Mouse (Mus musculus) cerebellum, adult 9-10 months (tissue): ENCODE data around the gene Rora.

Experiments used
- DNase-seq: peaks from one replicate; pipeline ENCODE4 v3.0.0; 2022

Rora gene

DNA sequence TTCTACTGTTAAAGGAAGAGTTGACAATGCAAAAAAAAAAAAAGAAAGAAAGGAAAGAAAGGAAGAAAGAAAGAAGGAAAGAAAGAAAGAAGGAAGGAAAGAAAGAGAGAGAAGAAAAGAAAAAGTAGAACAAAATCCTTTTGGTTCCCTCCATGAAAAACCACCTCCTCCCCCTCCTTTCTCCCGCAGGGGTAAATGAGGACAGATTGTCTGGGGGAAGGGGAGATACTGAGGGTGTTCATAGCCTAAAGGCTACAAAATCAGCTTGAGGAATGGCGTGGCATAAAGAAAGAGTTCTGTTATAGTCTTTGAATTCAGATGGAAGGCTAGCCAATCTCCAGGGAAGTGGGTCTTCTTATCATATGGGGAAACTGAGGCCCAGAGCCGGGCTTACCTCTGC is 107.3 kb downstream of the Rora start:
- no peak for DNase-seq

GRCm38 (mm10) chr9:68761672-68762071 is 108.1 kb downstream of the Rora start:
- DNase-seq = no peak

DNA sequence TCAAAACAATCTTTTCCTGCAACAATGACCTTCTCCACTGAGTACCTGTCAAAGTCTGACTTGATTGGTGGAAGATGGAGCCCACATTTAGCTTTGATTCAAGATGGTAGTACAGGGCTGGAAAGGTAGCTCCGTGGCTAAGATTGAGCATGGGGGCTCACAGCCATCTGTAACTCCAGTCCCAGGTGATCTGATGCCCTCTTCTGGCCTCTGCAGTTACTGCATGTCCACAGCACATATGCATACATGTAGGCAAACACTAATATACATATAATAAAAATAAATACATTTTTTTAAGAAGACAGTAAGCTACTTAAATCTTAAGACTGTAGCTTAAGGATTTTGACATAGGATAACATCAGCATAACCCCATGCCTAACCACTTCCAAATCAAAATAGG is 112.0 kb downstream of the Rora start:
- peak; percentile 29 for DNase-seq

- DNase-seq = no peak
Observed at GRCm38 (mm10) chr9:68769638-68770037, 116.1 kb downstream of the Rora start.

- DNase-seq = no peak
Observed at GRCm38 (mm10) chr9:68771383-68771782, 117.8 kb downstream of the Rora start.

- no peak for DNase-seq
Observed at GRCm38 (mm10) chr9:68773770-68774169, 120.2 kb downstream of the Rora start.

- DNase-seq = no peak
Observed at GRCm38 (mm10) chr9:68782011-68782410, 128.4 kb downstream of the Rora start.

DNA sequence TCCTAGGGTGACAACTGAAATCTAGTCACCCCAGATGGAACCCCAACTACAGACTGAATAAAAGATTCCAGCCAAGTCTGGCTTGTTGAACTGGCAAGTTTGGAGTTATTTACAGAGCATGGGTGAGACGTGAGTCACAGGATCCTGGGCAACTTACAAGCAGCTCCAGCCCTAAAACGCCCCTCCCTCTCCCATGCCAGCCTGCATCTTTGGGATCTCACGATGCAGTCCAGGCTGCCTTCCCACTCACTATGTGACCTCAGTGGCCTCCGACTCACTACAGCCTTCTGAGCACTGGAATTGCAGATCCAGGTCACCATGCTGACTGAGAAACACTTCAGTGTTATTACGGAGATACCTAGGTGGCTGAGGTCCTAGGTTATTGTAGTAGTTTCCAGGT is 129.0 kb downstream of the Rora start:
- DNase-seq = no peak

GRCm38 (mm10) chr9:68783246-68783645 is 129.7 kb downstream of the Rora start:
- DNase-seq = no peak

DNA sequence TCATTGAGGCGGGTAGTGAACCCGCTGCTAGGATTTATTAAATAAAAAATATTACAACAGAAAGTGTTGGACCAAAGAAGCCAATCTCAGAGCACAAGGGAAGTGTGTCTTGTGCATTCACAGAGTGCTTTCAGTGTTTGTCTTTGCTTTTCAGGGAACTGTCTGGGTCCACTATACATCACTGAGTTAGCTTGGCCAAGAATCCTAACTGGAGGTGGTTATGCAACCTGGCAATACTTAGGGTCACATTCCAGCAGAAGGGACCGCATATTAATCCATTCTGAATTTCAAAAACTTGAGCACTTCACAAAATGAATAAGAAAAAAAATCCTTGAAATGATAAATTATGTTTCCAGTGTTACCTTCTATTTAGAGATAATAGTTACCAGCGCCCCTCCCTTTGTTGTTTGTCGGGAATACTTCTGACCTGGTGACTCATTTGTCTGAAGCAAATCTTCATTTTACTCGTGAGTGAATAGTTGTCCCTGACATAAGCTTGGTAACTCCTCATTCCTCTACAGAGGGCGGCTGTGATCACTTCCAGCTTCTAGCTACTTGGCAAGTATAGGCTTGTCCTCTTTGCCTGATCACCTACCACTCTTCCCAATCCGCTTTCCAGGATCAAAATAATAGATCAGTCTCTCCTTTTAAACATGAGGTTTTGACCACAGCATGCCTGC is 133.2 kb downstream of the Rora start:
- DNase-seq = no peak

GRCm38 (mm10) chr9:68787665-68788064 is 134.1 kb downstream of the Rora start:
- DNase-seq = no peak

DNA sequence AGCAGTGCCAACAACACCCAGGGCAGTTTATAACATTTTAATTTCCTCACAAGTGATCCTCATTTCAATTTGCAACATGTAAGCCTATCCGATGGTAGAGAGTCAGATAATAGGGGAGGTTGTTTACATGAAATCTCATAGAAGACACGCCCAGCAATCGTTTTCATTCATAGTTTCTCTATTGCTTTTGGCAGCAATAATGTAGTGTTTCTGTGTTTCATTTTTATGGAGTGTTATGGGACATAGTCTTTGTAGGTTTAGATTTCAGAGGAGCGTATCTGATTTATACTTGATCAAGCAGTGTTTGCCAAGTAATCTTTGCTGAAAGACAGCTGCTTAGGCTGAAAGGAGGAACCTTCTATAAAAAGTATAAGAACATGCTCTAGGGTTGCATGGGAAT is 137.3 kb downstream of the Rora start:
- no peak for DNase-seq

- no peak for DNase-seq
Observed at GRCm38 (mm10) chr9:68791982-68792540, 138.5 kb downstream of the Rora start.

DNA sequence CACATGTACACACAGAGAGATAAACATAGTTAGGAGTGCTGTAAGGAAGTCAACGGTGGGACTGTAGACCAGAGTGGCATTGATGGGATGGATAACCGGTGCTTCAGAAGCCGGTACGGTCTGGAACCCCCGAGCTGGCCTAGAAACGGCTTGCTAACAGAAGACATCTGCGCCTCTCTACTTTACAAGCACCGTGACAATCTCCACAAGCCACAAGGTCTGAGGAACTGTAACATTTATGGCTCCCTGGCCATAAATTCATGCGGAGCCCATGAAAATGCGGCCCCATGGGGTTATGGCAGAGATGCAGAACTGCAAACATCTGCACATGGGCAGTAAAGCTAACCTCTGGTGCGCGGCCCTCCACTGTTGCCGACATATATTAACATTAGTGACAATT is 141.7 kb downstream of the Rora start:
- no peak for DNase-seq

GRCm38 (mm10) chr9:68798221-68798620 is 144.6 kb downstream of the Rora start:
- no peak for DNase-seq

- DNase-seq = no peak
Observed at GRCm38 (mm10) chr9:68799065-68799464, 145.5 kb downstream of the Rora start.

DNA sequence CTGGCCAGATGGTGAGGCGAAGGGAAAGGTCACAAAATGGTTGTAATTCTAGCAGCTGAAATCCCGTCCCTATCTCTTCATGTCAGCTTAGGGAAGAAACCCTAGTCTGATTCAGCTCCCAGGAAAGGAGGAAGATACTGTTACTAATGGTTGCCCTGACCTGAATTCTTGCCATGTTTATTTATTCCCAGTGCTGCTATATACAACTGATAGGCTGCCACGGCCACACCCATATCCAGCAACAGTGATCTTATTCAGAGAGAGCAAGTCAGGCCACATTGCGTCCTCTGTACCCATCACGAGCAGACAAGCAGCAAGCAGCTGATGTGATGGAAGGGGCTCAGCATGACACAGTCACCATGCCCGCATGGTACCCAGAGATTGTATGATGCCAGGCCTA is 150.6 kb downstream of the Rora start:
- no peak for DNase-seq

DNA sequence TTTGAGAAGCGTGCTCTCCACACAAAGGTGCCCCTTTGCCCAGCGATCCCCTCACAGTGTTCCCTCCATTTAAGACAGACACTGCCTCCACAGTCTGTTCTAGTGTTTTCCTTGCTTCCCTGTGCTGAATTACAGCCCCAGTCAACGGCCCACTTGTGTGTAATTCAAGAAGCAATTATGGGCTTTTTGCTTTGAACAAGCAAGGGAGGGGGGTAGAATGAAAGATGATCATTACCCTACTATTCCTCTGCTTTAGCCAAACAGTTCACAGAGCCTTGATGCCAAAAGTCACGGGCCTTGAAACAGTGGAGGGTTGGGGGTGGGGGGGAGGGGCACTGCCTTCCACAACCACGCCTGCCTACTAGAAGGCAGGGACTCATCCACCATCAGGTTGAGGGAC is 152.2 kb downstream of the Rora start:
- no peak for DNase-seq

- DNase-seq = no peak
Observed at GRCm38 (mm10) chr9:68807735-68808134, 154.1 kb downstream of the Rora start.

DNA sequence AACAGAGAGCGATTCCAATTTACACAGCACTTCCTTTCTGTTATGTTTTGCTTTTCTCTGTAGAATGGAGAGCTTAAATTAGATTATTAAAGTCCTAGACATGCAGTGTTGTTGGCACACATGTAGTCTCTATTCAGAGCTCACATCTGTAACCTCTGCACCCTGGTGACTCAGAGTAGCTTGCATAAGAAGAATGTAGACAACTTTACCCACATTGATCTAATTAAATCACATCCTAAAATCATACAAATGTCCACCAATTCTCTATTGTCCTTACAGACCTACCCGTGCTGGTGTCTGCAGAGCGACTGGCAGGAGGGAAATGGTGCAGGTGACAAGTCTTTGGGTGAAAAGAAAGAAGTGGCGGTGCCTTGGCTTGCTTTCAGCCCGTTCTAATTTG is 155.9 kb downstream of the Rora start:
- no peak for DNase-seq

GRCm38 (mm10) chr9:68814723-68815122 is 161.1 kb downstream of the Rora start:
- DNase-seq = peak; percentile 62

DNA sequence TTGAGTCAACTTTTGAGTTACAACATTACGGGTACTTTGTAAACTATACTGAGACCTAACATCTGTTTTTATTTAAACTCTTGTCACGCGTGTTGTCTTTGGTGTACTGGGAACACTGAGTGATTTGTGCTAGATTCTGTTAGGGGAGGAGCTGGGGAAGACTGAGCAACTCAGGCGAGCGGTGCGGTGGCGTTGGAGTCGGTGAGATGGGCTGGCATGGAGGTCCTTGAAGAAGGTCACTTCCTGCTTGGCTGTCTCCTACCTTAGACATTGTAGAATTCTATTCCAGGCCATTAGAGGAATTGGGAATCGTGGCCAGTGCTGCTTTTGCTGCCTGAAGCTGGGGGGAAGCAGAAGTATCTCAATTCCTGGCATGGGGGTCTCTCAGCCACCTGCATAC is 162.3 kb downstream of the Rora start:
- DNase-seq = no peak

DNA sequence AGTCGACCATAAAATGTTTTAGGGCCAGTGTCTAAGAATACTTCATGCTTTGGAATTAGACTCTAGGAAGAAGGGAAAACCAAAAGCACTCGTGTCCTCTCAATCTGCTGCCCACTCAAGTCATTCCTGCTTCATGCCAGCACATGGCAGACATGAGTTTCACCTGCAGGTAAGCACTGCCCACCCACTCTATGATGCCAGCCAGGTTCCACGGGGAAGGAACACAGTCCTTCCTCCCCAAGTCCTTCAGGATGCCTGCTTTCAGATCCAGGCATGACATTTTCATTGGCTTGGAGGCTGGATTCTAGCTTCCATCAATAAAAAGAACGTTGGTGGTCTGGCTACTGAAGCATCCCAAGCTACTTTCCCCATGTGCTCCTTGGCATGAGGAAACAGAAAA is 166.4 kb downstream of the Rora start:
- DNase-seq = no peak

GRCm38 (mm10) chr9:68820478-68820877 is 166.9 kb downstream of the Rora start:
- peak; percentile 97 for DNase-seq

GRCm38 (mm10) chr9:68821388-68821787 is 167.8 kb downstream of the Rora start:
- DNase-seq = no peak
